Mouse (Mus musculus) WW6 (cell line): ENCODE results near the gene Gm20661.
A peak's percentile ranks its signal among the peaks of the same experiment; 100 is the strongest.

Experiments
- DNase-seq: peaks from one replicate; pipeline ENCODE4 v3.0.0-alpha.2; 2013; ENCODE audit warnings: low read depth, low spot score

The Gm20661 gene

GRCm38 (mm10) chr9:107967437-107967836 lies 15.4 kb upstream of the Gm20661 start:
- no peak for DNase-seq

- no peak for DNase-seq
These were observed 14.3 kb upstream of the Gm20661 start for GRCm38 (mm10) chr9:107968531-107968930.

GRCm38 (mm10) chr9:107970311-107970710 lies 12.5 kb upstream of the Gm20661 start:
- no peak for DNase-seq

GRCm38 (mm10) chr9:107971690-107972541 lies 10.9 kb upstream of the Gm20661 start:
- no peak for DNase-seq

GRCm38 (mm10) chr9:107974491-107975171 lies 8.2 kb upstream of the Gm20661 start:
- no peak for DNase-seq

GRCm38 (mm10) chr9:107975399-107976386 lies 7.2 kb upstream of the Gm20661 start, which contains the start of gene Uba7:
TSS of gene Uba7 (plus strand) at chr9:107975505.
- DNase-seq, result no peak

GRCm38 (mm10) chr9:107978815-107979214 lies 4.0 kb upstream of the Gm20661 start:
- no peak for DNase-seq

GRCm38 (mm10) chr9:107981684-107982605 lies 913 bp upstream of the Gm20661 start:
- no peak for DNase-seq

- DNase-seq, result no peak
These were observed 598 bp downstream of the Gm20661 start for GRCm38 (mm10) chr9:107983421-107983890.

- no peak for DNase-seq
These were observed 1.3 kb downstream of the Gm20661 start for GRCm38 (mm10) chr9:107984052-107984753.

GRCm38 (mm10) chr9:107984754-107985055 lies 1.8 kb downstream of the Gm20661 start:
- no peak for DNase-seq

- DNase-seq, result no peak
These were observed 2.6 kb downstream of the Gm20661 start, which contains the start of gene Inka1 for GRCm38 (mm10) chr9:107985131-107986119. TSS of gene Inka1 (minus strand) at chr9:107985879.

- peak; percentile 67 for DNase-seq
These were observed 3.5 kb downstream of the Gm20661 start for GRCm38 (mm10) chr9:107986376-107986775.

- no peak for DNase-seq
These were observed 5.1 kb downstream of the Gm20661 start for GRCm38 (mm10) chr9:107987950-107988349.

GRCm38 (mm10) chr9:107992197-107992596 lies 9.3 kb downstream of the Gm20661 start, which contains the start of gene Cdhr4:
TSS of gene Cdhr4 (plus strand) at chr9:107992497.
- no peak for DNase-seq

- DNase-seq, result no peak
These were observed 10.2 kb downstream of the Gm20661 start for GRCm38 (mm10) chr9:107993013-107993412.

GRCm38 (mm10) chr9:107994464-107994863 lies 11.6 kb downstream of the Gm20661 start:
- DNase-seq, result no peak

- no peak for DNase-seq
These were observed 12.7 kb downstream of the Gm20661 start for GRCm38 (mm10) chr9:107995513-107995912.
